Mouse (Mus musculus): ENCODE data around the gene Rps15a. TPM values are rescaled to one million over a fixed set of nuclear protein-coding genes. Genes with fewer than 3 reads are reported as not detected.

The Rps15a gene
- 688 and 731 TPM in 2 replicates for polyA plus RNA-seq (2016; fragmentation: Nextera tagmentation; extraction: Ambion mirVana)

GRCm38 (mm10) chr7:118115877-118116568 is at the start of gene Rps15a:
Rps15a (minus strand) TSS chr7:118116188.
- Histone ChIP-seq H3K4me3 (peak within 1 kb of the TSS; percentile 98), H3K36me3 (peaks cover 74% of the 10 kb centered on the region), H3K4me1 (peaks cover 48% of the 10 kb centered on the region), H3K27me3 (ENCODE audit: low read depth, poor library complexity, severe bottlenecking) (no peaks in the 10 kb centered on the region), H3K9me3 (replicated peaks) (no peaks in the 10 kb centered on the region), H3K27ac (peak within 1 kb of the TSS; percentile 99)
- WGBS, result under 1% methylated on average over 40 of the region's 40 CpGs
- peak; percentile 88 for DNase-seq (ENCODE audit: low spot score)

- H3K4me1 ChIP-seq, result no peaks in the 10 kb centered on the region
- H3K9me3 ChIP-seq (replicated peaks), result no peaks in the 10 kb centered on the region
- no peaks in the 10 kb centered on the region for H3K27me3 ChIP-seq (ENCODE audit: low read depth, poor library complexity, severe bottlenecking)
- H3K27ac ChIP-seq, result no peak overlapping the region
- DNase-seq (ENCODE audit: low spot score), result no peak
- WGBS, result 96% methylated on average over 8 of the region's 8 CpGs
- no peak overlapping the region for H3K4me3 ChIP-seq
- peaks cover 87% of the 10 kb centered on the region for H3K36me3 ChIP-seq
These were observed 47.0 kb upstream of the Rps15a start for GRCm38 (mm10) chr7:118163006-118163405.

GRCm38 (mm10) chr7:118160121-118160520 is 44.1 kb upstream of the Rps15a start:
- H3K27me3 ChIP-seq (ENCODE audit: low read depth, poor library complexity, severe bottlenecking), result no peaks in the 10 kb centered on the region
- no peak overlapping the region for H3K27ac ChIP-seq
- no peak overlapping the region for H3K4me3 ChIP-seq
- no peaks in the 10 kb centered on the region for H3K9me3 ChIP-seq (replicated peaks)
- no peak for DNase-seq (ENCODE audit: low spot score)
- peaks cover 87% of the 10 kb centered on the region for H3K36me3 ChIP-seq
- 96% methylated on average over 3 of the region's 3 CpGs for WGBS
- no peaks in the 10 kb centered on the region for H3K4me1 ChIP-seq

GRCm38 (mm10) chr7:118156461-118156860 is 40.5 kb upstream of the Rps15a start:
- Histone ChIP-seq H3K4me3 (no peak overlapping the region), H3K36me3 (peaks cover 94% of the 10 kb centered on the region), H3K27ac (no peak overlapping the region), H3K27me3 (ENCODE audit: low read depth, poor library complexity, severe bottlenecking) (no peaks in the 10 kb centered on the region), H3K4me1 (no peaks in the 10 kb centered on the region), H3K9me3 (replicated peaks) (no peaks in the 10 kb centered on the region)
- DNase-seq (ENCODE audit: low spot score), result no peak
- WGBS, result 96% methylated on average over 7 of the region's 7 CpGs

GRCm38 (mm10) chr7:118154150-118154549 is 38.2 kb upstream of the Rps15a start:
- no peaks in the 10 kb centered on the region for H3K9me3 ChIP-seq (replicated peaks)
- 96% methylated on average over 6 of the region's 6 CpGs for WGBS
- no peaks in the 10 kb centered on the region for H3K4me1 ChIP-seq
- H3K27ac ChIP-seq, result no peak overlapping the region
- H3K27me3 ChIP-seq (ENCODE audit: low read depth, poor library complexity, severe bottlenecking), result no peaks in the 10 kb centered on the region
- DNase-seq (ENCODE audit: low spot score), result no peak
- peaks cover 97% of the 10 kb centered on the region for H3K36me3 ChIP-seq
- no peak overlapping the region for H3K4me3 ChIP-seq

GRCm38 (mm10) chr7:118143602-118144001 is 27.6 kb upstream of the Rps15a start:
- H3K4me3 ChIP-seq, result no peak overlapping the region
- no peaks in the 10 kb centered on the region for H3K4me1 ChIP-seq
- DNase-seq (ENCODE audit: low spot score), result no peak
- H3K27me3 ChIP-seq (ENCODE audit: low read depth, poor library complexity, severe bottlenecking), result no peaks in the 10 kb centered on the region
- H3K36me3 ChIP-seq, result peaks cover 97% of the 10 kb centered on the region
- no peaks in the 10 kb centered on the region for H3K9me3 ChIP-seq (replicated peaks)
- H3K27ac ChIP-seq, result no peak overlapping the region
- 81% methylated on average over 3 of the region's 3 CpGs for WGBS

GRCm38 (mm10) chr7:118143123-118143522 is 27.1 kb upstream of the Rps15a start:
- Histone ChIP-seq H3K27ac (no peak overlapping the region), H3K27me3 (ENCODE audit: low read depth, poor library complexity, severe bottlenecking) (no peaks in the 10 kb centered on the region), H3K4me1 (no peaks in the 10 kb centered on the region), H3K9me3 (replicated peaks) (no peaks in the 10 kb centered on the region), H3K36me3 (peaks cover 96% of the 10 kb centered on the region), H3K4me3 (no peak overlapping the region)
- no peak for DNase-seq (ENCODE audit: low spot score)
- WGBS, result 89% methylated on average over 4 of the region's 4 CpGs

- H3K36me3 ChIP-seq, result peaks cover 99% of the 10 kb centered on the region
- no peak overlapping the region for H3K27ac ChIP-seq
- no peaks in the 10 kb centered on the region for H3K4me1 ChIP-seq
- no peaks in the 10 kb centered on the region for H3K9me3 ChIP-seq (replicated peaks)
- no peaks in the 10 kb centered on the region for H3K27me3 ChIP-seq (ENCODE audit: low read depth, poor library complexity, severe bottlenecking)
- H3K4me3 ChIP-seq, result no peak overlapping the region
- no peak for DNase-seq (ENCODE audit: low spot score)
- WGBS, result 94% methylated on average over 7 of the region's 7 CpGs
These were observed 25.3 kb upstream of the Rps15a start for GRCm38 (mm10) chr7:118141271-118141670.

GRCm38 (mm10) chr7:118135128-118135527 is 19.1 kb upstream of the Rps15a start:
- H3K27ac ChIP-seq, result no peak overlapping the region
- peaks cover 62% of the 10 kb centered on the region for H3K36me3 ChIP-seq
- no peaks in the 10 kb centered on the region for H3K9me3 ChIP-seq (replicated peaks)
- DNase-seq (ENCODE audit: low spot score), result no peak
- no peaks in the 10 kb centered on the region for H3K27me3 ChIP-seq (ENCODE audit: low read depth, poor library complexity, severe bottlenecking)
- WGBS, result 90% methylated on average over 11 of the region's 11 CpGs
- no peak overlapping the region for H3K4me3 ChIP-seq
- H3K4me1 ChIP-seq, result peaks cover 5% of the 10 kb centered on the region; the same call in 1 of the 2 replicates

GRCm38 (mm10) chr7:118129430-118130041 is 13.5 kb upstream of the Rps15a start, which contains the start of gene Arl6ip1:
Arl6ip1 (minus strand) TSS chr7:118129662.
- WGBS, result under 1% methylated on average over 39 of the region's 39 CpGs

GRCm38 (mm10) chr7:118128925-118129429 is 13.0 kb upstream of the Rps15a start:
- Histone ChIP-seq H3K36me3 (peaks cover 33% of the 10 kb centered on the region), H3K27ac (peak overlapping the region; percentile 97), H3K9me3 (replicated peaks) (no peaks in the 10 kb centered on the region), H3K4me1 (peaks cover 33% of the 10 kb centered on the region), H3K4me3 (peak overlapping the region; percentile 88), H3K27me3 (ENCODE audit: low read depth, poor library complexity, severe bottlenecking) (no peaks in the 10 kb centered on the region)
- no peak for DNase-seq (ENCODE audit: low spot score)
- WGBS, result under 1% methylated on average over 21 of the region's 21 CpGs

More at GRCm38 (mm10) chr7:118129430-118130041, 13.5 kb upstream of the Rps15a start, which contains the start of gene Arl6ip1:
- peaks cover 29% of the 10 kb centered on the region for H3K36me3 ChIP-seq
- H3K27ac ChIP-seq, result peak within 1 kb of the TSS; percentile 97
- H3K9me3 ChIP-seq (replicated peaks), result no peaks in the 10 kb centered on the region
- H3K4me1 ChIP-seq, result peaks cover 33% of the 10 kb centered on the region
- peak; percentile 96 for DNase-seq (ENCODE audit: low spot score)
- H3K27me3 ChIP-seq (ENCODE audit: low read depth, poor library complexity, severe bottlenecking), result no peaks in the 10 kb centered on the region
- peak within 1 kb of the TSS; percentile 88 for H3K4me3 ChIP-seq

- 84% methylated on average over 11 of the region's 11 CpGs for WGBS
- H3K9me3 ChIP-seq (replicated peaks), result no peaks in the 10 kb centered on the region
- no peak overlapping the region for H3K4me3 ChIP-seq
- no peak overlapping the region for H3K27ac ChIP-seq
- DNase-seq (ENCODE audit: low spot score), result no peak
- no peaks in the 10 kb centered on the region for H3K27me3 ChIP-seq (ENCODE audit: low read depth, poor library complexity, severe bottlenecking)
- peaks cover 54% of the 10 kb centered on the region for H3K36me3 ChIP-seq
- peaks cover 33% of the 10 kb centered on the region for H3K4me1 ChIP-seq
These were observed 10.4 kb upstream of the Rps15a start for GRCm38 (mm10) chr7:118126219-118126875.

- Histone ChIP-seq H3K27ac (no peak overlapping the region), H3K36me3 (peaks cover 60% of the 10 kb centered on the region), H3K4me1 (peaks cover 33% of the 10 kb centered on the region), H3K9me3 (replicated peaks) (no peaks in the 10 kb centered on the region), H3K4me3 (no peak overlapping the region), H3K27me3 (ENCODE audit: low read depth, poor library complexity, severe bottlenecking) (no peaks in the 10 kb centered on the region)
- no peak for DNase-seq (ENCODE audit: low spot score)
These were observed 9.7 kb upstream of the Rps15a start for GRCm38 (mm10) chr7:118125736-118126135.

All from limb, embryonic 10.5 days (tissue).